Mouse (Mus musculus) liver, adult 2 months (tissue): ENCODE results near the gene Ino80b.

Experiments used
- CTCF ChIP-seq: fragments of 200-500 bp; IDR thresholded peaks from 2 replicates; pipeline ENCODE4 v1.5.1; 2011; ENCODE audit warnings: low read depth, low read length, control low read depth
- POLR2A ChIP-seq: fragments of 200-500 bp; IDR thresholded peaks from 2 replicates; pipeline ENCODE4 v1.6.1; 2011; ENCODE audit warnings: low read length, control low read depth; ENCODE audit not compliant: insufficient read depth; ENCODE audit errors: extremely low read depth

DNA sequence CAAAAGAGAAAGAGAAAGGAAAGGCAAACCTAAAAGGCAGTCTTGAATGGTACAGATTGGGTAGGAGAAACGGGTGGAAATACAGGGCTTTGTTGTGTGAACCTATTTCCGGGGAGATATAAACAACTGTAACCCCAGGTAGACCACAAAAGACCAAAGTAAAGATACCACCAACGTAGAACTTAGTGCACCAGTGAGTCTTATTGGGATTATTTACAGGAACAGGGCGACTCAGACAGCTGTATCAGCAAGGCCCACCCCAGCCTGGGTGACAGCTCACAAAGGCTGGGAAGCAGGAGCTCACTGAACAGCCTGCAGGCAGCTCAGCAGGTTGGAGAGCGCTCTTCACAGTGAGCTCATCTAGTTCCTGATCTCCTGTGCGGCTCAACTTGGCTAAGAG is 29.3 kb downstream of the Ino80b start:
- TF ChIP-seq CTCF (no peak), POLR2A (no peak)
